Mouse (Mus musculus) CH12.LX (cell line): ENCODE results near the gene Cdh23. TPM values are rescaled to one million over a fixed set of nuclear protein-coding genes. Genes with fewer than 3 reads are reported as not detected.

Experiments used
- DNase-seq: peaks from one replicate; pipeline ENCODE4 v3.0.0-alpha.2; 2013; ENCODE audit errors: extremely low read depth
- H3K27ac ChIP-seq: 2 replicates; pipeline ENCODE4 v1.5.1; 2012; ENCODE audit warnings: low read depth, mild to moderate bottlenecking, control low read depth, moderate library complexity; ENCODE audit not compliant: insufficient read depth
- H3K27me3 ChIP-seq: replicated peaks from 2 replicates; pipeline ENCODE3; 2012; ENCODE audit warnings: inconsistent platforms
- H3K36me3 ChIP-seq, 2 experiments: replicated peaks in 1 of 2; 2 replicates each; pipeline versions ENCODE3 to v1.6.1; 2012; ENCODE audit warnings: inconsistent platforms in 1 of 2, low read length in 1 of 2, mild to moderate bottlenecking in 1 of 2, mixed read lengths in 1 of 2, moderate library complexity in 1 of 2; ENCODE audit not compliant: control insufficient read depth in 1 of 2, insufficient read depth in 1 of 2
- H3K4me1 ChIP-seq, 2 experiments: 2 replicates each; pipeline ENCODE4 v1.6.1; 2012; ENCODE audit warnings: inconsistent platforms in 1 of 2, moderate library complexity in 1 of 2; ENCODE audit not compliant: insufficient read depth in 2 of 2, control insufficient read depth in 1 of 2
- H3K4me2 ChIP-seq: 2 replicates; pipeline ENCODE4 v1.6.1; 2012; ENCODE audit warnings: low read depth, mild to moderate bottlenecking, control low read depth; ENCODE audit not compliant: poor library complexity, insufficient read depth, severe bottlenecking
- H3K4me3 ChIP-seq, 3 experiments: fragments of 150-350 bp in 1 of 3; sonication (generic) in 1 of 3; replicated peaks in 1 of 3; 2 replicates each; pipeline versions ENCODE3 to v1.5.1; 2011 to 2012; ENCODE audit warnings: low read depth in 2 of 3, low read length in 2 of 3, mild to moderate bottlenecking in 2 of 3, moderate library complexity in 2 of 3, control low read depth in 1 of 3, improper control_type of control experiment in 1 of 3, inconsistent platforms in 1 of 3, mixed read lengths in 1 of 3; ENCODE audit not compliant: poor library complexity in 1 of 3
- H3K79me2 ChIP-seq: replicated peaks from 2 replicates; pipeline ENCODE4 v1.6.1; 2012; ENCODE audit warnings: mild to moderate bottlenecking, moderate library complexity; ENCODE audit not compliant: control insufficient read depth, poor library complexity, insufficient read depth, severe bottlenecking; ENCODE audit errors: extremely low read depth
- H3K9ac ChIP-seq: 2 replicates; pipeline ENCODE4 v1.6.1; 2012; ENCODE audit warnings: low read depth, mild to moderate bottlenecking, control low read depth, moderate library complexity; ENCODE audit not compliant: insufficient read depth
- H3K9me3 ChIP-seq: replicated peaks from 2 replicates; pipeline ENCODE3; 2012; ENCODE audit warnings: low read length, inconsistent platforms, mixed read lengths
- ELF1 ChIP-seq: IDR thresholded peaks from 2 replicates; pipeline ENCODE4 v1.6.1; 2014; ENCODE audit warnings: low read depth, mild to moderate bottlenecking, inconsistent platforms, low read length, improper control_type of control experiment
- HCFC1 ChIP-seq: IDR thresholded peaks from 2 replicates; pipeline ENCODE4 v1.6.1; 2012; ENCODE audit warnings: low read depth, mild to moderate bottlenecking, inconsistent platforms, low read length, improper control_type of control experiment
- IRF4 ChIP-seq: IDR thresholded peaks from 2 replicates; pipeline ENCODE4 v1.6.1; 2014; ENCODE audit warnings: low read depth, mild to moderate bottlenecking, inconsistent platforms, low read length, improper control_type of control experiment
- KAT2A ChIP-seq: IDR thresholded peaks from 2 replicates; pipeline ENCODE4 v1.6.1; 2012; ENCODE audit warnings: low read length, improper control_type of control experiment, inconsistent platforms; ENCODE audit not compliant: insufficient replicate concordance
- NELFE ChIP-seq: IDR thresholded peaks from 2 replicates; pipeline ENCODE4 v1.6.1; 2011; ENCODE audit warnings: low read depth, low read length, improper control_type of control experiment
- RCOR1 ChIP-seq: conservative IDR thresholded peaks from 2 replicates; pipeline ENCODE4 v1.6.1; 2012; ENCODE audit warnings: low read depth, mild to moderate bottlenecking, inconsistent platforms, low read length, improper control_type of control experiment
- SIN3A ChIP-seq: IDR thresholded peaks from 2 replicates; pipeline ENCODE4 v1.6.1; 2012; ENCODE audit warnings: low read length, improper control_type of control experiment, inconsistent platforms
- TCF12 ChIP-seq: IDR thresholded peaks from 2 replicates; pipeline ENCODE4 v1.6.1; 2014; ENCODE audit warnings: low read depth, mild to moderate bottlenecking, inconsistent platforms, low read length, improper control_type of control experiment
- UBTF ChIP-seq: IDR thresholded peaks from 2 replicates; pipeline ENCODE4 v1.6.1; 2012; ENCODE audit warnings: low read depth, mild to moderate bottlenecking, inconsistent platforms, low read length, improper control_type of control experiment, moderate library complexity
- ZC3H11A ChIP-seq: IDR thresholded peaks from 2 replicates; pipeline ENCODE4 v1.6.1; 2012; ENCODE audit warnings: low read depth, mild to moderate bottlenecking, inconsistent platforms, low read length, improper control_type of control experiment
- ZMIZ1 ChIP-seq: IDR thresholded peaks from 2 replicates; pipeline ENCODE4 v1.6.1; 2012; ENCODE audit warnings: low read depth, mild to moderate bottlenecking, inconsistent platforms, low read length, improper control_type of control experiment
- dilution Hi-C: fragments of 300-500 bp; cut with MboI; formaldehyde crosslinking; loops from 2 replicates; pipeline ENCODE4 v1.14.3; 2020; ENCODE audit warnings: low sequenced_read_pairs; ENCODE audit not compliant: extremely low pct_unique_long_range_greater_than_20kb, extremely low pct_ligation_motif_present
- in situ Hi-C: fragments of 300-500 bp; cut with MboI; formaldehyde crosslinking; loops from 3 replicates; pipeline ENCODE4 v1.14.3; 2019; ENCODE audit warnings: low sequenced_read_pairs, low pct_ligation_motif_present, low pct_unique_long_range_greater_than_20kb, mixed read lengths
- polyA plus RNA-seq: library from polyadenylated mRNA; unstranded; fragments of >175 nt; gene quantifications from 2 replicates; pipeline ENCODE4 v1.2.1, GENCODE M21; 2012; ENCODE audit warnings: low read depth; ENCODE audit not compliant: insufficient read length
- total RNA-seq, 2 experiments: library from RNA; depleted of rRNA; stranded (reverse); fragments of 300-350 nt in 1 of 2; fragments of >200 nt in 1 of 2; gene quantifications; 2 replicates each; pipeline ENCODE4 v1.2.3; 2012 to 2014

Gene Cdh23
- total and polyA plus RNA-seq, 3 experiments: 0.20 to 0.73 (median 0.30) TPM

DNA sequence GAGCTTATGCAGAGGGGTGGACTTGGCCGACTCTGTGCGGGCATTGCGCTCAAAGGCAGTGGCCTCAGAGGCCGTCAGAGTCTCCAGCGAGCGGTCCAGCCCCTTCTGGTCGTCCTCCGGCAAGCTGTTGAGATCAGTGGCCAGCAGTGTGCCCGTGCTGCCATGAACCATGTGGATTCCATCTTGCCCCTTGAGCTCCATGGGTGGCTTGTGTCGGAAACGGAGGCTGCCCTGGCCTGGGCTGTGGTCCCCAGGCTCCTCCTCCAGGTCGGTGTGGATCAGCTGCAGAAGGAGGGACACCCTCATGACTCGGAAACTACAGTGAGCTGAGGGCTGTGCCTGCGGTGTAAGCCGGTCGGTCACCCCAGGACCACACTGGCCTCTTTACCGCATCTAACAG is 392.9 kb downstream of the Cdh23 start:
- Histone ChIP-seq H3K9me3 (no peaks in the 10 kb centered on the region), H3K9ac (no peak overlapping the region), H3K4me1 (peaks cover 0 to 10% of the 10 kb centered on the region in 2 experiments; a peak in 2 of 4 replicates), H3K4me2 (no peak overlapping the region), H3K27me3 (no peaks in the 10 kb centered on the region), H3K36me3 (peaks cover 52 to 72% of the 10 kb centered on the region in 2 experiments), H3K79me2 (no peaks in the 10 kb centered on the region)
- dilution Hi-C loops: no loop called here
- no peak for TF ChIP-seq TCF12
- TF ChIP-seq ZMIZ1: no peak
- TF ChIP-seq ELF1: no peak
- TF ChIP-seq UBTF: no peak
- TF ChIP-seq KAT2A: no peak
- TF ChIP-seq IRF4: no peak
- TF ChIP-seq, all 38 proteins: peak for 0
- no peak for DNase-seq
- in situ Hi-C loops: loop anchor here (10.0 kb wide), 2 partner anchors 391 to 451 kb away; partner anchors contain the start of genes Cdh23 and Slc29a3
- Histone ChIP-seq H3K4me3 (no peak overlapping the region), H3K27ac (no peak overlapping the region)

GRCm38 (mm10) chr10:60299636-60300035 is 396.7 kb downstream of the Cdh23 start:
- H3K4me2 ChIP-seq: no peak overlapping the region
- no peak for TF ChIP-seq ZC3H11A
- TF ChIP-seq TCF12: no peak
- TF ChIP-seq NELFE: no peak
- no peak for TF ChIP-seq HCFC1
- no peaks in the 10 kb centered on the region for H3K79me2 ChIP-seq
- DNase-seq: no peak
- no peaks in the 10 kb centered on the region for H3K9me3 ChIP-seq
- no peak overlapping the region for H3K27ac ChIP-seq
- H3K4me1 ChIP-seq: peaks cover 0 to 15% of the 10 kb centered on the region in 2 experiments; a peak in 2 of 4 replicates
- in situ Hi-C loops (loop anchor here (10.0 kb wide), 2 partner anchors 395 to 455 kb away; partner anchors contain the start of genes Cdh23 and Slc29a3), dilution Hi-C loops (no loop called here)
- peaks cover 81 to 93% of the 10 kb centered on the region in 2 experiments for H3K36me3 ChIP-seq
- H3K9ac ChIP-seq: no peak overlapping the region
- H3K4me3 ChIP-seq: no peak overlapping the region
- no peaks in the 10 kb centered on the region for H3K27me3 ChIP-seq

DNA sequence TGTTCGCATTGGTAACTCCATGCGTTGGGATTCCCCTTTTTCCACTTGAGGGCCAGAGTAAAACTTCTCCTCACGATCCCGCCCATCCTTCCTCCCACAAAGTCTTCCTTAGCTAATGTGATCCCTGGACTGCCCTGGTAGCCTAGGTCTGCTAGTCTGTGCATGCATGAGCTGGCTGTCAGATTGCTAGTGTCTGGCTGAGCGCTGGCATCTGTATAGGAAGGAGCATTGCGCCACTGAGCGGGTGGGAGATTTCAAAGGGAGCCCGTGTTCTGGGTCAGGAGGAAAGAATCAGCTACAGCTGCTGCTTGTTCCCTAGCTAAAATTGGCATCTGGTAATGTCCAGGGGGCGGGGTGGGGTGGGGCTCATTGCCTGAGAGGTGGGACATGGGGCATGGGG is 400.3 kb downstream of the Cdh23 start:
- dilution Hi-C loops (no loop called here), in situ Hi-C loops (no loop called here)
- no peak overlapping the region for H3K4me2 ChIP-seq
- H3K36me3 ChIP-seq: peaks cover 90 to 96% of the 10 kb centered on the region in 2 experiments
- DNase-seq: no peak
- H3K9me3 ChIP-seq: no peaks in the 10 kb centered on the region
- H3K4me1 ChIP-seq: peaks cover 9 to 30% of the 10 kb centered on the region in 2 experiments
- H3K4me3 ChIP-seq: no peak overlapping the region
- H3K79me2 ChIP-seq: peaks cover 15% of the 10 kb centered on the region
- no peaks in the 10 kb centered on the region for H3K27me3 ChIP-seq
- no peak overlapping the region for H3K9ac ChIP-seq
- TF ChIP-seq TCF12 (no peak), RCOR1 (no peak), SIN3A (no peak), IRF4 (no peak)
- no peak overlapping the region for H3K27ac ChIP-seq
